Mouse (Mus musculus): ENCODE data around the gene Macrod2.

DNA sequence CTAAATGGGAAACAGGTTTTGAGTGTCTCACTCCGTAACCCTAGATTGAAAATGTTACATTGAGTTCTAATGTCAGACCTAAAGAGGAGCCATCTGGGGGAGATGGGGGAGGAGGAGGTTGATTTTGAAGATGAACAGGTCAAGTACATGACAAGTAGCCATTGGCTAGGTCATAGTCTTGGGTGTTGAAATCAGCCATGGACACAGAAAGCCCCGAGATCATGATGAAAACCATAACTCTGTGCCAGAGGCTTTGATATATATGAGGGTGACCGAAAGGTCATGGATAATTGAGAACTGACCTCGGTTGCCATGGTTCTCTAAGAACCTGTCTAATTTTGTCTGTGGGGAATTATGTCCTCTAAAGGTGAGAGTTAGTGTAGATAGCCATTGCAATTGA, 1405.1 kb downstream of the Macrod2 start:
- TF ChIP-seq POLR2A (IDR thresholded peaks at IDR 0.05; ENCODE audit: insufficient read depth, low read depth, low read length) (no peak), CTCF (IDR thresholded peaks at IDR 0.05; ENCODE audit: insufficient read depth, low read depth, low read length) (no peak)
